Mouse (Mus musculus): ENCODE data around the gene Hdac2. TPM values are rescaled to one million over a fixed set of nuclear protein-coding genes. Genes with fewer than 3 reads are reported as not detected.

Hdac2 gene
- 207 and 210 TPM in 2 replicates for polyA plus RNA-seq (2015; fragmentation: Nextera tagmentation; extraction: Ambion mirVana)

GRCm38 (mm10) chr10:36974086-36974675 is at the start of gene Hdac2:
Hdac2 (plus strand) TSS chr10:36974544.

Other genes with a start within 250 kb of the Hdac2 start
- gene Marcks, start 164.4 kb downstream of the Hdac2 start, polyA plus RNA-seq (2015; fragmentation: Nextera tagmentation; extraction: Ambion mirVana) = 206 and 226 TPM in 2 replicates